Mouse (Mus musculus) forebrain, postnatal 0 days (tissue): ENCODE results near the gene Gm28051. TPM values are rescaled to one million over a fixed set of nuclear protein-coding genes. Genes with fewer than 3 reads are reported as not detected.

ENCODE experiments used
- ATAC-seq: fragments of 200-750 bp; cut with Nextera tagmentation; 2 replicates; pipeline ENCODE4 v1.8.0; 2017; ENCODE audit warnings: mild to moderate bottlenecking, moderate library complexity
- DNase-seq: peaks from one replicate; pipeline ENCODE4 v3.0.0-alpha.2; 2015
- H3K27ac ChIP-seq: fragments of 300-500 bp; sonication (generic); 2 replicates; pipeline ENCODE4 v1.5.1; 2014; ENCODE audit warnings: low read depth, mild to moderate bottlenecking, antibody characterized with exemption, low read length, moderate library complexity, mixed read lengths
- H3K27me3 ChIP-seq: fragments of 300-500 bp; sonication (generic); 2 replicates; pipeline ENCODE4 v1.6.1; 2014; ENCODE audit warnings: mild to moderate bottlenecking, low read length, mixed read lengths; ENCODE audit not compliant: insufficient read depth
- H3K36me3 ChIP-seq: fragments of 300-500 bp; sonication (generic); 2 replicates; pipeline ENCODE4 v1.6.1; 2014; ENCODE audit warnings: mild to moderate bottlenecking, moderate library complexity; ENCODE audit not compliant: insufficient read depth
- H3K4me1 ChIP-seq: fragments of 300-500 bp; sonication (generic); 2 replicates; pipeline ENCODE4 v1.6.1; 2014; ENCODE audit warnings: antibody characterized with exemption; ENCODE audit not compliant: insufficient read depth
- H3K4me2 ChIP-seq: fragments of 300-500 bp; sonication (generic); 2 replicates; pipeline ENCODE4 v1.6.1; 2014; ENCODE audit warnings: low read depth, mild to moderate bottlenecking, moderate library complexity
- H3K4me3 ChIP-seq: fragments of 300-500 bp; sonication (generic); 2 replicates; pipeline ENCODE4 v1.5.1; 2014; ENCODE audit warnings: low read depth, low read length, mixed read lengths
- H3K9ac ChIP-seq: fragments of 300-500 bp; sonication (generic); 2 replicates; pipeline ENCODE4 v1.6.1; 2014; ENCODE audit warnings: mild to moderate bottlenecking
- H3K9me3 ChIP-seq: fragments of 300-500 bp; sonication (generic); 2 replicates; pipeline ENCODE4 v1.6.1; 2016; ENCODE audit warnings: low read length
- CTCF ChIP-seq: sonication (generic); IDR thresholded peaks from 2 replicates; pipeline ENCODE4 v1.5.1; 2016; ENCODE audit warnings: antibody characterized with exemption, control low read depth, low read depth
- WGBS: fragments of 180-500 bp; shearing (Covaris S2); extraction: QIAGEN DNeasy Blood & Tissue Kit; methylation state at CpG from one replicate; pipeline ENCODE4 v1.1.7; 2014; 5-methylcytosine and 5-hydroxymethylcytosine counted together
- polyA plus RNA-seq: library from polyadenylated mRNA; unstranded; fragments of >200 nt; fragmentation: Nextera tagmentation; extraction: Ambion mirVana; gene quantifications from 2 replicates; pipeline ENCODE4 v1.2.1, GENCODE M21; 2015
- total RNA-seq: library from RNA; depleted of rRNA; stranded (reverse); fragments of >200 nt; gene quantifications from 2 replicates; pipeline ENCODE4 v1.2.3, GENCODE M21; 2014

The Gm28051 gene
- total and polyA plus RNA-seq, 2 experiments from 2014 or later: not detected

- ATAC-seq (no peak), DNase-seq (no peak)
- H3K9ac ChIP-seq: peak within 1 kb of the TSS; percentile 75
- H3K27ac ChIP-seq: peak within 1 kb of the TSS; percentile 90
- H3K27me3 ChIP-seq: no peaks in the 10 kb centered on the region
- H3K36me3 ChIP-seq: 0 out of 2 replicates have a peak, but pooled peaks cover 7% of the 10 kb centered on the region
- no peak for TF ChIP-seq CTCF
- peak within 1 kb of the TSS; percentile 71 for H3K4me3 ChIP-seq
- peak within 1 kb of the TSS; percentile 82 for H3K4me2 ChIP-seq
- H3K9me3 ChIP-seq: no peaks in the 10 kb centered on the region
- H3K4me1 ChIP-seq: peaks cover 20% of the 10 kb centered on the region
- 1% methylated on average over 10 of the region's 10 CpGs for WGBS
Measured at GRCm38 (mm10) chr12:102758403-102758756, 815 bp upstream of the Gm28051 start, which contains the start of gene Gm20604. Gene Gm20604 (minus strand): TSS chr12:102758672.

GRCm38 (mm10) chr12:102757055-102757688, 393 bp downstream of the Gm28051 start:
- DNase-seq (peak; percentile 19), ATAC-seq (no peak; the same call in 1 of the 2 replicates)
- WGBS: 1% methylated on average over 46 of the region's 46 CpGs

GRCm38 (mm10) chr12:102756304-102756703, 1.3 kb downstream of the Gm28051 start:
- 86% methylated on average over 7 of the region's 7 CpGs for WGBS
- Histone ChIP-seq H3K27ac (0 out of 2 replicates have a peak overlapping the region, but pooled peaks have one; percentile 4), H3K9me3 (no peaks in the 10 kb centered on the region), H3K36me3 (no peaks in the 10 kb centered on the region), H3K27me3 (no peaks in the 10 kb centered on the region), H3K4me1 (peaks cover 20% of the 10 kb centered on the region), H3K9ac (no peak overlapping the region), H3K4me2 (peak overlapping the region; percentile 82), H3K4me3 (peak overlapping the region; percentile 71)
- DNase-seq (no peak), ATAC-seq (no peak)
- peak; percentile 61 for TF ChIP-seq CTCF

More at GRCm38 (mm10) chr12:102757055-102757688, 393 bp downstream of the Gm28051 start:
- H3K9ac ChIP-seq: peak overlapping the region; percentile 75
- no peaks in the 10 kb centered on the region for H3K36me3 ChIP-seq
- peak overlapping the region; percentile 90 for H3K27ac ChIP-seq
- H3K4me3 ChIP-seq: peak overlapping the region; percentile 71
- TF ChIP-seq CTCF: no peak
- no peaks in the 10 kb centered on the region for H3K27me3 ChIP-seq
- H3K4me2 ChIP-seq: peak overlapping the region; percentile 82
- no peaks in the 10 kb centered on the region for H3K9me3 ChIP-seq
- H3K4me1 ChIP-seq: peaks cover 20% of the 10 kb centered on the region

GRCm38 (mm10) chr12:102748256-102748655, 9.3 kb downstream of the Gm28051 start:
- no peaks in the 10 kb centered on the region for H3K9me3 ChIP-seq
- H3K4me2 ChIP-seq: no peak overlapping the region
- no peak overlapping the region for H3K9ac ChIP-seq
- H3K36me3 ChIP-seq: peaks cover 14% of the 10 kb centered on the region; the same call in 1 of the 2 replicates
- WGBS: 87% methylated on average over 3 of the region's 3 CpGs
- no peak overlapping the region for H3K27ac ChIP-seq
- H3K4me3 ChIP-seq: no peak overlapping the region
- no peak for ATAC-seq
- H3K4me1 ChIP-seq: peaks cover 10% of the 10 kb centered on the region
- no peak for DNase-seq
- no peak for TF ChIP-seq CTCF
- no peaks in the 10 kb centered on the region for H3K27me3 ChIP-seq

GRCm38 (mm10) chr12:102744839-102745238, 12.7 kb downstream of the Gm28051 start:
- no peak overlapping the region for H3K27ac ChIP-seq
- peak overlapping the region; percentile 85 for H3K4me2 ChIP-seq
- peak overlapping the region; percentile 82; the same call in 1 of the 2 replicates for H3K9ac ChIP-seq
- H3K36me3 ChIP-seq: peaks cover 14% of the 10 kb centered on the region; the same call in 1 of the 2 replicates
- TF ChIP-seq CTCF: no peak
- no peaks in the 10 kb centered on the region for H3K27me3 ChIP-seq
- no peak for ATAC-seq
- 54% methylated on average over 6 of the region's 6 CpGs for WGBS
- peaks cover 19% of the 10 kb centered on the region for H3K4me1 ChIP-seq
- no peak for DNase-seq
- H3K9me3 ChIP-seq: no peaks in the 10 kb centered on the region
- no peak overlapping the region for H3K4me3 ChIP-seq

GRCm38 (mm10) chr12:102743589-102744574, 13.7 kb downstream of the Gm28051 start, which contains the start of the genes Moap1 and Tmem251:
Gene Moap1 (minus strand): TSS chr12:102743661.
Gene Tmem251 (plus strand): TSS chr12:102743762.
- H3K4me1 ChIP-seq: peaks cover 19% of the 10 kb centered on the region
- peak within 1 kb of the TSS; percentile 94 for H3K27ac ChIP-seq
- ATAC-seq: peak; percentile 99
- no peak; the same call in 1 of the 2 replicates for TF ChIP-seq CTCF
- DNase-seq: peak; percentile 92
- peak within 1 kb of the TSS; percentile 81 for H3K4me3 ChIP-seq
- WGBS: 2% methylated on average over 58 of the region's 63 CpGs
- peak within 1 kb of the TSS; percentile 82 for H3K9ac ChIP-seq
- H3K4me2 ChIP-seq: peak within 1 kb of the TSS; percentile 85
- H3K27me3 ChIP-seq: no peaks in the 10 kb centered on the region
- H3K9me3 ChIP-seq: no peaks in the 10 kb centered on the region
- peaks cover 14% of the 10 kb centered on the region; the same call in 1 of the 2 replicates for H3K36me3 ChIP-seq
